Mouse (Mus musculus): ENCODE measurements at regions not wholly inside any gene's neighbourhood (a gene's known extent, or its start where the extent isn't known, plus 50 kb on each side); places are given as distances from the start of the nearest gene placed in this dataset.

DNA sequence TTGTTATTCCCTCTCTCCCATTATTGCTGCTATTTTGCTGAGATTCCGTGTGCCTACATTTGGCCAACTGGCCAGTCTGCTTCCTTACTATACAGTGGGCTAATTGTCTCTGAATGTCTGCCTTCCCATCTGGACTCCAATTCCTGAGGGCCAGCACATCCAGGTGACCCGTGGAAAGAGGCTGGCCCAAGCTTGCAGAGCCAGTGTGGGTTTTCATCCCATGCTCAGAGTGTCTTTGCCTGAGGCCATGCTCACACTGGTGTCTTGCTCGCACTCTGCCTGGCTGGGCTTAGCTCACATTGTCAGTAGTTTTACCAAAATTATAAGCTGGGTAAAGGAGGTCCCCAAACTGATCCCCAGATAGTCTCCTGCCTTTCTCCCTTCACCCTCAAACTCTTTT lies 223.3 kb downstream of the Bcl11a start:
- Histone ChIP-seq H3K4me2 (replicated peaks; ENCODE audit: low read depth, low read length) (no peak overlapping the region), H3K9ac (replicated peaks; ENCODE audit: low read depth) (no peak overlapping the region), H3K27me3 (replicated peaks; ENCODE audit: insufficient read depth, low read length) (no peaks in the 10 kb centered on the region), H3K27ac (ENCODE audit: low read length) (no peak overlapping the region), H3K36me3 (ENCODE audit: insufficient read depth, low read length) (no peaks in the 10 kb centered on the region), H3K9me3 (ENCODE audit: low read length) (no peaks in the 10 kb centered on the region), H3K4me1 (ENCODE audit: insufficient read depth, low read depth, low read length) (no peaks in the 10 kb centered on the region), H3K4me3 (ENCODE audit: low read depth, low read length) (no peak overlapping the region)
- ATAC-seq (no peak), DNase-seq (ENCODE audit: low spot score) (no peak)
- TF ChIP-seq CTCF (IDR thresholded peaks at IDR 0.05) (no peak), EP300 (IDR thresholded peaks at IDR 0.05) (no peak)
- 85% methylated on average over 3 of the region's 3 CpGs for WGBS

DNA sequence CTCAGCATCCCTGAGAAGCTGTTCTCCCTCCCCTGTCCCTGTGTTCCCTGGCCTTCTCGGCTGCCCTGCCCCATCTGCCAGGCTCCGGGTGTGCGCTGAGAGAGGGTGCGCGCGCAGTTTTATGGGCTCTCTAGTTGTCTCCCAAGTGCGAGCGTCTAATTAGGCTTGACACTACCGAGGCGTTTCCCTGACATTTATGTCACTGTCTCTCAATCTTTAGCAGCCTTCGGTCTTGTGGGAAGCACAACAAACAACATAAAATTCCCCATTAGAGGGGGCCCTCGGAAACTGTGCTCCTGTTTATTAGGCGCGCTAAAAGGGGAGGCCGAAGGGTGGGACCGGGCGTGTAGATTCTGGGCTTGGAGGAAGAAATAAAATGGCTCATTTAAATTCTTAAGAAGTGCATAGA lies 227.3 kb downstream of the Bcl11a start:
- no peak for TF ChIP-seq EP300 (IDR thresholded peaks at IDR 0.05)
- no peak for TF ChIP-seq CTCF (IDR thresholded peaks at IDR 0.05)
- 0 out of 2 replicates have a peak overlapping the region, but pooled peaks have one; percentile 6 for H3K4me3 ChIP-seq (ENCODE audit: low read depth, low read length)
- H3K27ac ChIP-seq (ENCODE audit: low read length): no peak overlapping the region
- no peaks in the 10 kb centered on the region for H3K9me3 ChIP-seq (ENCODE audit: low read length)
- 4% methylated on average over 17 of the region's 17 CpGs for WGBS
- H3K4me2 ChIP-seq (replicated peaks; ENCODE audit: low read depth, low read length): peak overlapping the region; percentile 38
- H3K27me3 ChIP-seq (replicated peaks; ENCODE audit: insufficient read depth, low read length): no peaks in the 10 kb centered on the region
- H3K36me3 ChIP-seq (ENCODE audit: insufficient read depth, low read length): no peaks in the 10 kb centered on the region
- H3K9ac ChIP-seq (replicated peaks; ENCODE audit: low read depth): no peak overlapping the region
- ATAC-seq (peak; percentile 55; the same call in 1 of the 2 replicates), DNase-seq (ENCODE audit: low spot score) (no peak)
- H3K4me1 ChIP-seq (ENCODE audit: insufficient read depth, low read depth, low read length): no peaks in the 10 kb centered on the region

DNA sequence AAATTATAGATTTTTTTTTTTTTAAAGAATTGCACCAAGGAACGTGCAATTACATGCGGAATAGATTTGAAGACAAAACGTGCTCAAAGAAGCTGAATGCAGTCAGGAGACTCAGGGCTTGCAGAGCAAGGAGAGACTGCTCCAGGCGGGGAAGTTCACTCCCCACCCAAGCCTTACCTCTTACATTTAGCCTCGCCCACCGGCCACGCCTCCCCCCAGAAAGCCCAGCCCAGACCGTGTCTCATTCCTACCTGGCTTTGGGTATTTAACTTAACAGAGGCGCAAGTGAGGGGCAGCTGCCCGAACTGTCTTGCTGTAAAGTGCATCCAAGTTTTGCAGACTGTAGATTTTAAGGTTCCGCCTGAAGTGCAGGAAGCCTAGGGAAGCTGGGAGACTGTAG lies 227.8 kb downstream of the Bcl11a start:
- Histone ChIP-seq H3K27me3 (replicated peaks; ENCODE audit: insufficient read depth, low read length) (no peaks in the 10 kb centered on the region), H3K4me3 (ENCODE audit: low read depth, low read length) (0 out of 2 replicates have a peak overlapping the region, but pooled peaks have one; percentile 6), H3K27ac (ENCODE audit: low read length) (no peak overlapping the region), H3K4me1 (ENCODE audit: insufficient read depth, low read depth, low read length) (no peaks in the 10 kb centered on the region), H3K9ac (replicated peaks; ENCODE audit: low read depth) (no peak overlapping the region), H3K36me3 (ENCODE audit: insufficient read depth, low read length) (no peaks in the 10 kb centered on the region), H3K9me3 (ENCODE audit: low read length) (no peaks in the 10 kb centered on the region), H3K4me2 (replicated peaks; ENCODE audit: low read depth, low read length) (peak overlapping the region; percentile 38)
- peak; percentile 75 for ATAC-seq
- TF ChIP-seq EP300 (IDR thresholded peaks at IDR 0.05) (no peak), CTCF (IDR thresholded peaks at IDR 0.05) (no peak)
- DNase-seq (ENCODE audit: low spot score): peak; percentile 55
- 12% methylated on average over 11 of the region's 11 CpGs for WGBS

DNA sequence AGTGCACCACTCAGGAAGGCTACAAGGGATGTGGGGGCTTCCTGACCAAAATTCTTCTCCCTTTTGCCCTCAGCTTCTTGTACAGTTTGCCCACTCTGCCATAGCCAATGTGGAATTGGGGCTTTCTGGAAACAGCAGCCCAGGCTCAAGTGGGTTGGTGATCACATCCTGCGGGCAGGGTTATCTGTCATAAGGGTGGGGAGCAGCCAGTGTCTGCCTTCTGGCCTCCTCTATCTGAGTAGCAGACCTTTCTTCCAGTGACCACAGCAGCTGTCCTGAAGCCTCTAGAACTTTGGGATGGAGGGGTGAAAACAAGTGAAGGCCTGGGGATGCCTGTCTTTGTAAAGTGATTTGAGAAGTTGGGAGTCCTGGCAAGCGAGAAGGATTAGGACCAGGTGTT lies 228.2 kb downstream of the Bcl11a start:
- 82% methylated on average over 2 of the region's 2 CpGs for WGBS
- DNase-seq (ENCODE audit: low spot score) (no peak), ATAC-seq (no peak)
- Histone ChIP-seq H3K36me3 (ENCODE audit: insufficient read depth, low read length) (no peaks in the 10 kb centered on the region), H3K4me1 (ENCODE audit: insufficient read depth, low read depth, low read length) (no peaks in the 10 kb centered on the region), H3K4me3 (ENCODE audit: low read depth, low read length) (no peak overlapping the region), H3K9me3 (ENCODE audit: low read length) (no peaks in the 10 kb centered on the region), H3K27me3 (replicated peaks; ENCODE audit: insufficient read depth, low read length) (no peaks in the 10 kb centered on the region), H3K4me2 (replicated peaks; ENCODE audit: low read depth, low read length) (peak overlapping the region; percentile 38; the same call in 1 of the 2 replicates), H3K27ac (ENCODE audit: low read length) (no peak overlapping the region), H3K9ac (replicated peaks; ENCODE audit: low read depth) (no peak overlapping the region)
- TF ChIP-seq CTCF (IDR thresholded peaks at IDR 0.05): no peak
- TF ChIP-seq EP300 (IDR thresholded peaks at IDR 0.05): no peak

DNA sequence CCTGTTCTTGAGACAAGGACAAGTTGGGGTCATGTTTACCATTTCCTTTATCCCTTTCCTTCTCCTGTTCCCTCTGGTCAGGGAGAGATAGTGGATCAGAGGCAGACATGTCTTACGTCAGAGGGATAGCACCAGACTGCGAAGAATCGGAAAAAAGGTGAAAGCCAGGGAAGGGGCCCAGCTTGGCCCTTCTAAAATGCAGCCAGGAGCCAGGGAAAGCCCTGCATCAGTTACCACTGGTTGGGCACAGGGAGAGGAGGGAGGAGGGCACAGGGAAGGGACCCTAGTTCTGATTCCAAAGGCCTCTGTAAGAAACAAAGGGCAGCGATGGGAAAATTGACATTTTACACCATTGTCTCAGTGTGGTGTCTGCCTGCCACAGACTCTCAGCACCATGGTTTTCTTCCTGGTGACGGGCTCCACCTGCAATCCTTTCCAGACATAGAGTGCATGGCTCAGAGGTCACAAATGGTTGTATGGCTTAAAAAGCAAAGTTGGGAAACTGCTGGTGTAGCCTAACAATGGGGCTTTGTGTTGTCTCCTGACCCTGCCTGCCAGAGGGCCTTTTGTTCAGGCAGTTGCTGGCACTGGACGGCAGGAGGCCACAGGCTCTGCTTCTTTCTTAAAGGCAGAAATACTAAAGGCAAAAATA lies 229.9 kb downstream of the Bcl11a start:
- 63% methylated on average over 6 of the region's 6 CpGs for WGBS

GRCm38 (mm10) chr11:24308253-24308633 lies 230.4 kb downstream of the Bcl11a start:
- H3K4me2 ChIP-seq (replicated peaks; ENCODE audit: low read depth, low read length): no peak overlapping the region
- H3K9ac ChIP-seq (replicated peaks; ENCODE audit: low read depth): no peak overlapping the region
- H3K36me3 ChIP-seq (ENCODE audit: insufficient read depth, low read length): no peaks in the 10 kb centered on the region
- no peaks in the 10 kb centered on the region for H3K4me1 ChIP-seq (ENCODE audit: insufficient read depth, low read depth, low read length)
- H3K9me3 ChIP-seq (ENCODE audit: low read length): no peaks in the 10 kb centered on the region
- H3K4me3 ChIP-seq (ENCODE audit: low read depth, low read length): no peak overlapping the region
- ATAC-seq: no peak
- no peak overlapping the region for H3K27ac ChIP-seq (ENCODE audit: low read length)
- TF ChIP-seq EP300 (IDR thresholded peaks at IDR 0.05) (no peak), CTCF (IDR thresholded peaks at IDR 0.05) (no peak)
- no peak for DNase-seq (ENCODE audit: low spot score)
- H3K27me3 ChIP-seq (replicated peaks; ENCODE audit: insufficient read depth, low read length): no peaks in the 10 kb centered on the region
- WGBS: 26% methylated on average over 1 of the region's 1 CpGs

More for the DNA sequence above, 229.9 kb downstream of the Bcl11a start:
- no peak overlapping the region for H3K27ac ChIP-seq (ENCODE audit: low read length)
- no peaks in the 10 kb centered on the region for H3K27me3 ChIP-seq (replicated peaks; ENCODE audit: insufficient read depth, low read length)
- no peak for DNase-seq (ENCODE audit: low spot score)
- H3K36me3 ChIP-seq (ENCODE audit: insufficient read depth, low read length): no peaks in the 10 kb centered on the region
- H3K4me2 ChIP-seq (replicated peaks; ENCODE audit: low read depth, low read length): no peak overlapping the region
- H3K4me1 ChIP-seq (ENCODE audit: insufficient read depth, low read depth, low read length): no peaks in the 10 kb centered on the region
- H3K9me3 ChIP-seq (ENCODE audit: low read length): no peaks in the 10 kb centered on the region
- ATAC-seq: no peak
- no peak overlapping the region for H3K4me3 ChIP-seq (ENCODE audit: low read depth, low read length)
- TF ChIP-seq EP300 (IDR thresholded peaks at IDR 0.05): no peak
- TF ChIP-seq CTCF (IDR thresholded peaks at IDR 0.05): no peak
- H3K9ac ChIP-seq (replicated peaks; ENCODE audit: low read depth): no peak overlapping the region

All from lung, postnatal 0 days (tissue).